Mouse (Mus musculus): Measurements from ENCODE around the gene Gm21304. TPM values are rescaled to one million over a fixed set of nuclear protein-coding genes. Genes with fewer than 3 reads are reported as not detected.
"Not testable (repeated sequence)": the region's sequence is repeated elsewhere in the genome, so short reads cannot be mapped to it uniquely, and the experiment has no call there.

The Gm21304 gene
- not detected in 2 replicates for polyA plus RNA-seq (2016; fragmentation: Nextera tagmentation; extraction: Ambion mirVana)

GRCm38 (mm10) chr10:104168215-104168614 lies at the start of gene Gm21304:
TSS of gene Gm21304 (plus strand) at chr10:104168515.
- H3K4me2 ChIP-seq (replicated peaks); H3K36me3 ChIP-seq; H3K27me3 ChIP-seq; H3K9ac ChIP-seq; H3K4me1 ChIP-seq; ATAC-seq (ENCODE audit: insufficient number of reproducible peaks, insufficient read depth, low FRiP score, low TSS enrichment); H3K9me3 ChIP-seq; H3K4me3 ChIP-seq; H3K27ac ChIP-seq: not testable (repeated sequence)
- WGBS: no CpG with 5 or more reads among the region's 3 CpGs

GRCm38 (mm10) chr10:104142687-104143086 lies 25.6 kb upstream of the Gm21304 start, which contains the start of gene Gm21293:
TSS of gene Gm21293 (plus strand) at chr10:104142987.
- not testable (repeated sequence) for H3K4me2 ChIP-seq (replicated peaks); H3K27me3 ChIP-seq; H3K9me3 ChIP-seq; H3K27ac ChIP-seq; H3K9ac ChIP-seq; ATAC-seq (ENCODE audit: insufficient number of reproducible peaks, insufficient read depth, low FRiP score, low TSS enrichment); H3K4me1 ChIP-seq; H3K4me3 ChIP-seq; H3K36me3 ChIP-seq
- no CpG with 5 or more reads among the region's 3 CpGs for WGBS

GRCm38 (mm10) chr10:104151197-104151596 lies 17.1 kb upstream of the Gm21304 start, which contains the start of gene Gm6763:
TSS of gene Gm6763 (plus strand) at chr10:104151497.
- ATAC-seq (ENCODE audit: insufficient number of reproducible peaks, insufficient read depth, low FRiP score, low TSS enrichment); H3K27me3 ChIP-seq; H3K9ac ChIP-seq; H3K4me3 ChIP-seq; H3K4me1 ChIP-seq; H3K9me3 ChIP-seq; H3K36me3 ChIP-seq; H3K4me2 ChIP-seq (replicated peaks); H3K27ac ChIP-seq: not testable (repeated sequence)
- WGBS: no CpG with 5 or more reads among the region's 3 CpGs

GRCm38 (mm10) chr10:104159706-104160105 lies 8.6 kb upstream of the Gm21304 start, which contains the start of gene Gm8764:
TSS of gene Gm8764 (plus strand) at chr10:104160006.
- not testable (repeated sequence) for H3K9ac ChIP-seq; H3K27ac ChIP-seq; H3K4me3 ChIP-seq; ATAC-seq (ENCODE audit: insufficient number of reproducible peaks, insufficient read depth, low FRiP score, low TSS enrichment); H3K9me3 ChIP-seq; H3K27me3 ChIP-seq; H3K4me1 ChIP-seq; H3K4me2 ChIP-seq (replicated peaks); H3K36me3 ChIP-seq
- WGBS: no CpG with 5 or more reads among the region's 3 CpGs

DNA sequence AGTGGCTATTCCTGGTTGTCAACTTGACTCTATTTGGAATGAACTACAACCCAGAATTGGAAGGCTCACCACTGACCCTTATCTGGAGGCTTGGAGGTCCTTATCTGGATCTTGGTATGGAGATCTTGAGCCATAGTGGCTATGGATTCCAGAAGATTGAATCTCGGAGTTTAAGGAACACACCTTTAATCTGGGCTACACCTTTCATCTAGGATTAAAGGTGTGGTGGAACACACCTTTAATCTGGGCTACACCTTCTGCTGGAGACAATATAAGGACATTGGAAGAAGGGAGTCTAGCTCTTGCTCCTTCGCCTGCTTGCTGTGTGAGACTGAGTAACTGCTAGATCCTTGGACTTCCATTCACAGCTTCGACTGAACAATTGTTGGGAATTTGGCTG lies 8.4 kb downstream of the Gm21304 start, which contains the start of gene Gm21312:
Gene Gm21312 (plus strand): TSS at position 301 of the 400 bp plus-strand sequence.
- no CpG with 5 or more reads among the region's 3 CpGs for WGBS

DNA sequence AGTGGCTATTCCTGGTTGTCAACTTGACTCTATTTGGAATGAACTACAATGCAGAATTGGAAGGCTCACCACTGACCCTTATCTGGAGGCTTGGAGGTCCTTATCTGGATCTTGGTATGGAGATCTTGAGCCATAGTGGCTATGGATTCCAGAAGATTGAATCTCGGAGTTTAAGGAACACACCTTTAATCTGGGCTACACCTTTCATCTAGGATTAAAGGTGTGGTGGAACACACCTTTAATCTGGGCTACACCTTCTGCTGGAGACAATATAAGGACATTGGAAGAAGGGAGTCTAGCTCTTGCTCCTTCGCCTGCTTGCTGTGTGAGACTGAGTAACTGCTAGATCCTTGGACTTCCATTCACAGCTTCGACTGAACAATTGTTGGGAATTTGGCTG lies 16.9 kb downstream of the Gm21304 start, which contains the start of gene Gm20765:
Gene Gm20765 (plus strand): TSS at position 301 of the 400 bp plus-strand sequence.
- not testable (repeated sequence) for H3K27ac ChIP-seq; H3K9ac ChIP-seq; H3K9me3 ChIP-seq; H3K4me2 ChIP-seq (replicated peaks); ATAC-seq (ENCODE audit: insufficient number of reproducible peaks, insufficient read depth, low FRiP score, low TSS enrichment); H3K36me3 ChIP-seq; H3K4me3 ChIP-seq; H3K4me1 ChIP-seq; H3K27me3 ChIP-seq
- no CpG with 5 or more reads among the region's 3 CpGs for WGBS

More for the DNA sequence above, 8.4 kb downstream of the Gm21304 start, which contains the start of gene Gm21312:
- not testable (repeated sequence) for H3K27ac ChIP-seq; H3K4me2 ChIP-seq (replicated peaks); ATAC-seq (ENCODE audit: insufficient number of reproducible peaks, insufficient read depth, low FRiP score, low TSS enrichment); H3K4me1 ChIP-seq; H3K27me3 ChIP-seq; H3K9me3 ChIP-seq; H3K4me3 ChIP-seq; H3K36me3 ChIP-seq; H3K9ac ChIP-seq

DNA sequence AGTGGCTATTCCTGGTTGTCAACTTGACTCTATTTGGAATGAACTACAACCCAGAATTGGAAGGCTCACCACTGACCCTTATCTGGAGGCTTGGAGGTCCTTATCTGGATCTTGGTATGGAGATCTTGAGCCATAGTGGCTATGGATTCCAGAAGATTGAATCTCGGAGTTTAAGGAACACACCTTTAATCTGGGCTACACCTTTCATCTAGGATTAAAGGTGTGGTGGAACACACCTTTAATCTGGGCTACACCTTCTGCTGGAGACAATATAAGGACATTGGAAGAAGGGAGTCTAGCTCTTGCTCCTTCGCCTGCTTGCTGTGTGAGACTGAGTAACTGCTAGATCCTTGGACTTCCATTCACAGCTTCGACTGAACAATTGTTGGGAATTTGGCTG lies 25.4 kb downstream of the Gm21304 start, which contains the start of gene Gm4340:
Gene Gm4340 (plus strand): TSS at position 301 of the 400 bp plus-strand sequence.
- H3K27me3 ChIP-seq; H3K4me3 ChIP-seq; H3K9ac ChIP-seq; H3K4me1 ChIP-seq; H3K27ac ChIP-seq; H3K36me3 ChIP-seq; H3K4me2 ChIP-seq (replicated peaks); ATAC-seq (ENCODE audit: insufficient number of reproducible peaks, insufficient read depth, low FRiP score, low TSS enrichment); H3K9me3 ChIP-seq: not testable (repeated sequence)
- WGBS: no CpG with 5 or more reads among the region's 3 CpGs

- Histone ChIP-seq H3K4me3 (no peak overlapping the region), H3K27me3 (no peaks in the 10 kb centered on the region), H3K4me2 (replicated peaks) (no peak overlapping the region), H3K4me1 (no peaks in the 10 kb centered on the region), H3K36me3 (no peaks in the 10 kb centered on the region), H3K9me3 (no peaks in the 10 kb centered on the region), H3K9ac (no peak overlapping the region), H3K27ac (no peak overlapping the region)
- 82% methylated on average over 1 of the region's 1 CpGs for WGBS
- no peak for ATAC-seq (ENCODE audit: insufficient number of reproducible peaks, insufficient read depth, low FRiP score, low TSS enrichment)
Observed at GRCm38 (mm10) chr10:104209655-104210054, 41.3 kb downstream of the Gm21304 start.

GRCm38 (mm10) chr10:104210268-104210990 lies 42.1 kb downstream of the Gm21304 start:
- H3K4me1 ChIP-seq: no peaks in the 10 kb centered on the region
- H3K27me3 ChIP-seq: no peaks in the 10 kb centered on the region
- no peak overlapping the region for H3K9ac ChIP-seq
- H3K4me2 ChIP-seq (replicated peaks): no peak overlapping the region
- no peak overlapping the region for H3K27ac ChIP-seq
- no peaks in the 10 kb centered on the region for H3K36me3 ChIP-seq
- 70% methylated on average over 3 of the region's 3 CpGs for WGBS
- ATAC-seq (ENCODE audit: insufficient number of reproducible peaks, insufficient read depth, low FRiP score, low TSS enrichment): no peak
- H3K9me3 ChIP-seq: no peaks in the 10 kb centered on the region
- H3K4me3 ChIP-seq: no peak overlapping the region

DNA sequence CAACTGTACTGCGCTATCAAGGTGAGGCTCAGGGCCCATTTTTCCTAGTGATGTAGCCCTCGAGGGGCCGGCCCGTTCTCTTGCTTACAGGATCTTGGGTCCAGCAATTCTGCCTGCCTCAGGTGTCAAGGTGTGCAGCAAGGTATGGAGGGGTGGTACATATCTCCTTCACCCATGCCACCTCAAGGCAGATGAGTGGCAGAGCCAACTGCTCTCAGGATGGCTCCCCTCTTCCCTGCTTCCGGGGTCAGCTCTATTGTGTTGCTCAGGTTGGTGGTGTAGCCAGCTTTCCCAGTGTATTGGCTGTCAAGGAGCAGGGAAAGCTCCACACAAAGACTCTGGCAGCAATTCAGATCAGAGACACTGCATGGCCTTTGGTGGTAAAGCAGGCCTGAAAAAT lies 46.2 kb downstream of the Gm21304 start:
- 91% methylated on average over 5 of the region's 5 CpGs for WGBS
- H3K27me3 ChIP-seq: no peaks in the 10 kb centered on the region
- no peak overlapping the region for H3K9ac ChIP-seq
- H3K4me3 ChIP-seq: no peak overlapping the region
- ATAC-seq (ENCODE audit: insufficient number of reproducible peaks, insufficient read depth, low FRiP score, low TSS enrichment): no peak
- no peaks in the 10 kb centered on the region for H3K4me1 ChIP-seq
- no peaks in the 10 kb centered on the region for H3K9me3 ChIP-seq
- no peak overlapping the region for H3K27ac ChIP-seq
- H3K36me3 ChIP-seq: no peaks in the 10 kb centered on the region
- H3K4me2 ChIP-seq (replicated peaks): no peak overlapping the region
